Mouse (Mus musculus): ENCODE results near the gene Kcnn3.

DNA sequence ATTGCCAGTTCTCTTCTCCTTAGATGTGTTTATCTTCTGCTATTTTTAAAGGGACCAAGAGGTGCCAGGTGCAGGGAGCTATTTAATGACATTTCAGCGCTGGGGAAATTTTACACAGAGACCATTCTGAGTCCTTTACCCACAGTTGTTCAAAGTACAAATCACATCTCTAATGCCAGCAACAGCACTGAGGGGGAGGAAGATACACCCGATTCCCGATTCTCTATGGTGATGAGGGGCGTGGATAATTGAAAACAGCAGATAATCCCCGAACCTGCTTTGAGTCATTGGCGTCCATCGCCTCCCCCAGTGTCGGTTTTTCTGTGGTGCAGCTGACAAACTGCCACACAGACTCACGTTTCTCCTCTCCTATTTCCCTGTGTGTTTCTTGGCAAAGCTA is 11.9 kb upstream of the Kcnn3 start:
- no peak for TF ChIP-seq CTCF (IDR thresholded peaks at IDR 0.05; ENCODE audit: borderline replicate concordance, extremely low read depth, insufficient read depth, insufficient read length)
- no peak for TF ChIP-seq POLR2A (IDR thresholded peaks at IDR 0.05; ENCODE audit: borderline replicate concordance, extremely low read depth, insufficient read depth, insufficient read length, poor library complexity, severe bottlenecking)
